Mouse (Mus musculus): ENCODE results near the gene Dda1. TPM values are rescaled to one million over a fixed set of nuclear protein-coding genes. Genes with fewer than 3 reads are reported as not detected.

The Dda1 gene
- polyA plus RNA-seq, 1 experiment, result 67.8 TPM

DNA sequence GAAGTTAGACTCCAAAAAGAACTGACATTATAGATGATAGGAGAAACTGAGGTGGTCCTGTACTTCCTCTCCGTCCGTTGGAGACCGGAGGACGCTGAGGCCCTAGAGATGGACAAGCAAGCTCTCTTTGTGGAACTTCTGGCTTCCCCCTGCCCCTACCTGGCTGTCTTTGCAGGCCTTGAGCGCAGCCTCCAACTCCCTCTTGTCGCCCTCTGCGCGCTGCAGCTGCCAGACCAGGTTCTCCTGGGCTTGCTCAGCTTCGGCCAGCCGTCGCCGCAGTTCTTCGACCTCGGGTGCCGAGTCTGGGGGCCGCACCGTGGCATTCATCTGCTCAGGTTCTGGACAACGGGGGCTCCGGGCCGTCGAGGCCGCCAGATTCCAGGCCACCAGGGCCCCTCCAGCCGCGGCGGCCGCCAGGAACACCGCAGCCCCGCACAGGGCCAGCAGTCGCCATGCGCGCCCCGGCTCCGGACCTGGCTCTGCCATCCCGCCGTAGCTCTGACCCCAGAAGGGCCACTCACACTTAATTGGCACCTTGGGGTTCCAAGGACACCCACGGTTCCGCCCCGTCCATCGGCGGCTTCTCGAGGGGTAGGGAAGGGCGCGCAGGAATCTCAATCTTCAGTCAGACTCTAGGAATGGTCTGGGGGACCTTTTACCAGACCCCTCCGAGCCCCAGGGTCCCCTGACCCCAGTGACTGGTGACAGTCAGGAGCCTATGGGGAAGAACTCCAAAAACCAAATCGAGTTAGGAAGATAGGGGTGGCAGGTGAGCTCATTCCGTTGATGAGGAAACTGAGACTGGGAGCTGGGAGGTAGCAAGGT is 56.4 kb downstream of the Dda1 start, which contains the start of gene Ccdc194:
Gene Ccdc194, minus strand, starts transcription at position 486 of the 825 bp plus-strand sequence.
- WGBS, result 85% methylated on average over 46 of the region's 46 CpGs
- TF ChIP-seq CTCF (IDR thresholded peaks at IDR 0.05; ENCODE audit: extremely low read depth, insufficient read depth, insufficient read length, insufficient replicate concordance) (no peak), POLR2A (IDR thresholded peaks at IDR 0.05; ENCODE audit: low read depth, low read length) (no peak)
- H3K27me3 ChIP-seq (ENCODE audit: control insufficient read depth, insufficient read depth, low read length), result no peaks in the 10 kb centered on the region
- H3K4me1 ChIP-seq (ENCODE audit: control insufficient read depth, insufficient read depth, insufficient read length), result peaks cover 5% of the 10 kb centered on the region; the same call in 1 of the 2 replicates
- no peak within 1 kb of the TSS for H3K27ac ChIP-seq (ENCODE audit: insufficient read depth, low read length)
- H3K4me3 ChIP-seq (ENCODE audit: extremely low read depth, insufficient read depth, insufficient read length), result no peak within 1 kb of the TSS
- DNase-seq (ENCODE audit: low read depth in 1 of 2, low spot score in 2 of 2), result no peak
- no peaks in the 10 kb centered on the region for H3K36me3 ChIP-seq (ENCODE audit: control insufficient read depth, insufficient read depth, low read length)

Other genes starting within 250 kb of the Dda1 start
- 47.6 and 50.4 TPM in 2 replicates for gene Myo9b, start 196.5 kb upstream of the Dda1 start, polyA plus RNA-seq (2012; rRNA removed)
- 13.3 and 15.9 TPM in 2 replicates for gene Haus8, start 196.3 kb upstream of the Dda1 start, polyA plus RNA-seq (2012; rRNA removed)
- 104 and 113 TPM in 2 replicates for gene Use1, start 102.4 kb upstream of the Dda1 start, polyA plus RNA-seq (2012; rRNA removed)
- gene Ocel1, start 97.9 kb upstream of the Dda1 start, polyA plus RNA-seq (2012; rRNA removed), result 16.8 and 20.6 TPM in 2 replicates
- gene Nr2f6, start 87.2 kb upstream of the Dda1 start, polyA plus RNA-seq (2012; rRNA removed), result 59.4 and 88.0 TPM in 2 replicates
- 14.7 and 18.4 TPM in 2 replicates for gene Ushbp1, start 73.4 kb upstream of the Dda1 start, polyA plus RNA-seq (2012; rRNA removed)
- 104 and 128 TPM in 2 replicates for gene Babam1, start 72.3 kb upstream of the Dda1 start, polyA plus RNA-seq (2012; rRNA removed)
- 15.0 and 19.4 TPM in 2 replicates for gene Ankle1, start 63.2 kb upstream of the Dda1 start, polyA plus RNA-seq (2012; rRNA removed)
- 55.1 and 75.0 TPM in 2 replicates for gene Abhd8, start 5.5 kb upstream of the Dda1 start, polyA plus RNA-seq (2012; rRNA removed)
- 46.4 and 69.8 TPM in 2 replicates for gene Mrpl34, start 4.2 kb upstream of the Dda1 start, polyA plus RNA-seq (2012; rRNA removed)
- 15.1 and 20.2 TPM in 2 replicates for gene Ano8, start 16.8 kb downstream of the Dda1 start, polyA plus RNA-seq (2012; rRNA removed)
- 26.3 and 33.3 TPM in 2 replicates for gene Gtpbp3, start 18.9 kb downstream of the Dda1 start, polyA plus RNA-seq (2012; rRNA removed)
- gene Plvap, start 42.6 kb downstream of the Dda1 start, polyA plus RNA-seq (2012; rRNA removed), result 383 and 496 TPM in 2 replicates
- 0.08 and 0.11 TPM in 2 replicates for gene Ccdc194, start 56.5 kb downstream of the Dda1 start, polyA plus RNA-seq (2012; rRNA removed)
- gene Bst2, start 68.3 kb downstream of the Dda1 start, polyA plus RNA-seq (2012; rRNA removed), result 371 and 457 TPM in 2 replicates
- 89.9 and 119 TPM in 2 replicates for gene Mvb12a, start 73.7 kb downstream of the Dda1 start, polyA plus RNA-seq (2012; rRNA removed)
- 8.5 and 8.9 TPM in 2 replicates for gene Tmem221, start 89.7 kb downstream of the Dda1 start, polyA plus RNA-seq (2012; rRNA removed)
- gene Nxnl1, start 97.4 kb downstream of the Dda1 start, polyA plus RNA-seq (2012; rRNA removed), result not detected in 2 replicates
- 38.2 and 47.0 TPM in 2 replicates for gene Slc27a1, start 99.7 kb downstream of the Dda1 start, polyA plus RNA-seq (2012; rRNA removed)
- 171 and 224 TPM in 2 replicates for gene Pgls, start 123.0 kb downstream of the Dda1 start, polyA plus RNA-seq (2012; rRNA removed)
- gene Fam129c, start 128.4 kb downstream of the Dda1 start, polyA plus RNA-seq (2012; rRNA removed), result 115 and 173 TPM in 2 replicates
- 159 and 216 TPM in 2 replicates for gene Colgalt1, start 141.8 kb downstream of the Dda1 start, polyA plus RNA-seq (2012; rRNA removed)
- 0.47 and 0.54 TPM in 2 replicates for gene Unc13a, start 202.6 kb downstream of the Dda1 start, polyA plus RNA-seq (2012; rRNA removed)
- gene Jak3, start 207.1 kb downstream of the Dda1 start, polyA plus RNA-seq (2012; rRNA removed), result 62.6 and 81.5 TPM in 2 replicates
- 52.4 and 70.9 TPM in 2 replicates for gene Insl3, start 220.0 kb downstream of the Dda1 start, polyA plus RNA-seq (2012; rRNA removed)
- gene B3gnt3, start 232.6 kb downstream of the Dda1 start, polyA plus RNA-seq (2012; rRNA removed), result 5.2 and 5.6 TPM in 2 replicates